Mouse (Mus musculus) forebrain, embryonic 12.5 days (tissue): ENCODE results near the gene Lrrc8e. TPM values are rescaled to one million over a fixed set of nuclear protein-coding genes. Genes with fewer than 3 reads are reported as not detected.
A peak's percentile ranks its signal among the peaks of the same experiment; 100 is the strongest.

Experiments
- ATAC-seq: fragments of 200-750 bp; cut with Nextera tagmentation; 2 replicates; pipeline ENCODE4 v1.8.0; 2017; ENCODE audit warnings: moderate TSS enrichment; ENCODE audit not compliant: low FRiP score
- H3K27ac ChIP-seq: fragments of 300-500 bp; sonication (generic); 2 replicates; pipeline ENCODE4 v1.5.1; 2016; ENCODE audit warnings: mild to moderate bottlenecking
- H3K27me3 ChIP-seq: fragments of 300-500 bp; sonication (generic); 2 replicates; pipeline ENCODE4 v1.6.1; 2016; ENCODE audit warnings: mild to moderate bottlenecking
- H3K36me3 ChIP-seq: fragments of 300-500 bp; sonication (generic); replicated peaks from 2 replicates; pipeline ENCODE4 v1.6.1; 2016; ENCODE audit warnings: mild to moderate bottlenecking
- H3K4me1 ChIP-seq: fragments of 300-500 bp; sonication (generic); 2 replicates; pipeline ENCODE4 v1.6.1; 2016
- H3K4me2 ChIP-seq: fragments of 300-500 bp; sonication (generic); 2 replicates; pipeline ENCODE4 v1.6.1; 2016; ENCODE audit warnings: mild to moderate bottlenecking, moderate library complexity
- H3K4me3 ChIP-seq: fragments of 300-500 bp; sonication (generic); replicated peaks from 2 replicates; pipeline ENCODE4 v1.5.1; 2016; ENCODE audit warnings: mild to moderate bottlenecking
- H3K9ac ChIP-seq: fragments of 300-500 bp; sonication (generic); 2 replicates; pipeline ENCODE4 v1.6.1; 2016; ENCODE audit warnings: mild to moderate bottlenecking
- H3K9me3 ChIP-seq: fragments of 300-500 bp; sonication (generic); 2 replicates; pipeline ENCODE4 v1.6.1; 2016
- WGBS: fragments of 180-500 bp; shearing (Covaris S2); methylation state at CpG from one replicate; pipeline ENCODE4 v1.1.7; 2016; 5-methylcytosine and 5-hydroxymethylcytosine counted together
- polyA plus RNA-seq: library from polyadenylated mRNA; unstranded; fragments of >200 nt; fragmentation: Nextera tagmentation; extraction: Ambion mirVana; gene quantifications from 2 replicates; pipeline ENCODE4 v1.2.1, GENCODE M21; 2016

The Lrrc8e gene
- polyA plus RNA-seq, 1 experiment from 2014 or later: 0.13 TPM

GRCm38 (mm10) chr8:4207016-4207350, 19.6 kb upstream of the Lrrc8e start:
- H3K4me2 ChIP-seq: no peak overlapping the region

DNA sequence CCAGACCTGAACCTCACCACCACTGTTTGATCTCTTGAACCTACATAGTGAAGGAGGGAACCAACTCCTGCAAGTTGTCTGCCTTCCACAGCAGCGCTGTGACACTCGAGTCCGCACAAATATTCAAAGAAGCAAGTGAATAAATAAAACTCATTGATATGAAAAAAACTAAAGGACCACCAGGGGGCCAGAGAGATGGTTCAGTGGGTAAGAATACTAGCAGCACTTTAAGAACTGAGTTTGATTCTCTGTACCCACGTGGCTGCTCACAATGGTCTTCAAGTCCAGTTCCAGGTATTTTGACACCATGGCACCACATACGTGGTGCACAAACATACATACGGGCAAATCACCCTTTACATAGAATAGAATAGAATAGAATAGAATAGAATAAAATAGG, 15.5 kb upstream of the Lrrc8e start:
- Histone ChIP-seq H3K9me3 (no peaks in the 10 kb centered on the region), H3K4me1 (peaks cover 47% of the 10 kb centered on the region), H3K4me2 (no peak overlapping the region), H3K36me3 (peaks cover 43% of the 10 kb centered on the region), H3K27ac (no peak overlapping the region), H3K27me3 (peaks cover 22% of the 10 kb centered on the region), H3K4me3 (no peak overlapping the region), H3K9ac (no peak overlapping the region)
- WGBS: 73% methylated on average over 6 of the region's 6 CpGs
- no peak for ATAC-seq

More at GRCm38 (mm10) chr8:4207016-4207350, 19.6 kb upstream of the Lrrc8e start:
- H3K27ac ChIP-seq: no peak overlapping the region
- H3K4me1 ChIP-seq: peaks cover 18% of the 10 kb centered on the region
- 0 out of 2 replicates have a peak overlapping the region, but pooled peaks have one; percentile 7 for H3K9ac ChIP-seq
- 55% methylated on average over 2 of the region's 2 CpGs for WGBS
- peaks cover 55% of the 10 kb centered on the region for H3K36me3 ChIP-seq
- H3K27me3 ChIP-seq: peaks cover 45% of the 10 kb centered on the region
- no peak for ATAC-seq
- H3K9me3 ChIP-seq: no peaks in the 10 kb centered on the region
- no peak overlapping the region for H3K4me3 ChIP-seq

GRCm38 (mm10) chr8:4212809-4213209, 13.8 kb upstream of the Lrrc8e start:
- 2% methylated on average over 25 of the region's 25 CpGs for WGBS
- peaks cover 43% of the 10 kb centered on the region for H3K4me1 ChIP-seq
- peak overlapping the region; percentile 60 for H3K9ac ChIP-seq
- H3K27me3 ChIP-seq: peaks cover 6% of the 10 kb centered on the region; the same call in 1 of the 2 replicates
- peak overlapping the region; percentile 43 for H3K4me3 ChIP-seq
- peak overlapping the region; percentile 84 for H3K4me2 ChIP-seq
- 0 out of 2 replicates have a peak overlapping the region, but pooled peaks have one; percentile 20 for H3K27ac ChIP-seq
- no peaks in the 10 kb centered on the region for H3K9me3 ChIP-seq
- H3K36me3 ChIP-seq: peaks cover 32% of the 10 kb centered on the region
- ATAC-seq: peak; percentile 4; the same call in 1 of the 2 replicates

GRCm38 (mm10) chr8:4213210-4214005, 13.2 kb upstream of the Lrrc8e start:
- peak overlapping the region; percentile 43 for H3K4me3 ChIP-seq
- ATAC-seq: peak; percentile 13
- H3K4me2 ChIP-seq: peak overlapping the region; percentile 84
- H3K9ac ChIP-seq: peak overlapping the region; percentile 60
- peaks cover 43% of the 10 kb centered on the region for H3K4me1 ChIP-seq
- whole genome bisulfite sequencing: 4% methylated on average over 18 of the region's 18 CpGs
- H3K9me3 ChIP-seq: no peaks in the 10 kb centered on the region
- H3K27me3 ChIP-seq: peaks cover 5% of the 10 kb centered on the region; the same call in 1 of the 2 replicates
- H3K36me3 ChIP-seq: peaks cover 27% of the 10 kb centered on the region
- H3K27ac ChIP-seq: peak overlapping the region; percentile 53; the same call in 1 of the 2 replicates

GRCm38 (mm10) chr8:4214006-4214980, 12.3 kb upstream of the Lrrc8e start:
- H3K4me1 ChIP-seq: peaks cover 43% of the 10 kb centered on the region
- H3K4me3 ChIP-seq: peak overlapping the region; percentile 43
- 12% methylated on average over 33 of the region's 33 CpGs for WGBS
- peak overlapping the region; percentile 84 for H3K4me2 ChIP-seq
- H3K36me3 ChIP-seq: peaks cover 20% of the 10 kb centered on the region
- H3K9me3 ChIP-seq: no peaks in the 10 kb centered on the region
- 0 out of 2 replicates have a peak overlapping the region, but pooled peaks have one; percentile 53 for H3K27ac ChIP-seq
- peak; percentile 10; the same call in 1 of the 2 replicates for ATAC-seq
- peak overlapping the region; percentile 60; the same call in 1 of the 2 replicates for H3K9ac ChIP-seq
- peaks cover 5% of the 10 kb centered on the region; the same call in 1 of the 2 replicates for H3K27me3 ChIP-seq

GRCm38 (mm10) chr8:4216296-4216695, 10.3 kb upstream of the Lrrc8e start:
- Histone ChIP-seq H3K4me2 (peak overlapping the region; percentile 84), H3K36me3 (no peaks in the 10 kb centered on the region; the same call in 1 of the 2 replicates), H3K27ac (peak overlapping the region; percentile 88), H3K27me3 (peaks cover 8% of the 10 kb centered on the region; the same call in 1 of the 2 replicates), H3K4me1 (peaks cover 43% of the 10 kb centered on the region), H3K9me3 (no peaks in the 10 kb centered on the region), H3K9ac (peak overlapping the region; percentile 79), H3K4me3 (peak overlapping the region; percentile 57)
- 5% methylated on average over 18 of the region's 18 CpGs for WGBS
- ATAC-seq: 0 out of 2 replicates have a peak, but pooled peaks have one; percentile 0

DNA sequence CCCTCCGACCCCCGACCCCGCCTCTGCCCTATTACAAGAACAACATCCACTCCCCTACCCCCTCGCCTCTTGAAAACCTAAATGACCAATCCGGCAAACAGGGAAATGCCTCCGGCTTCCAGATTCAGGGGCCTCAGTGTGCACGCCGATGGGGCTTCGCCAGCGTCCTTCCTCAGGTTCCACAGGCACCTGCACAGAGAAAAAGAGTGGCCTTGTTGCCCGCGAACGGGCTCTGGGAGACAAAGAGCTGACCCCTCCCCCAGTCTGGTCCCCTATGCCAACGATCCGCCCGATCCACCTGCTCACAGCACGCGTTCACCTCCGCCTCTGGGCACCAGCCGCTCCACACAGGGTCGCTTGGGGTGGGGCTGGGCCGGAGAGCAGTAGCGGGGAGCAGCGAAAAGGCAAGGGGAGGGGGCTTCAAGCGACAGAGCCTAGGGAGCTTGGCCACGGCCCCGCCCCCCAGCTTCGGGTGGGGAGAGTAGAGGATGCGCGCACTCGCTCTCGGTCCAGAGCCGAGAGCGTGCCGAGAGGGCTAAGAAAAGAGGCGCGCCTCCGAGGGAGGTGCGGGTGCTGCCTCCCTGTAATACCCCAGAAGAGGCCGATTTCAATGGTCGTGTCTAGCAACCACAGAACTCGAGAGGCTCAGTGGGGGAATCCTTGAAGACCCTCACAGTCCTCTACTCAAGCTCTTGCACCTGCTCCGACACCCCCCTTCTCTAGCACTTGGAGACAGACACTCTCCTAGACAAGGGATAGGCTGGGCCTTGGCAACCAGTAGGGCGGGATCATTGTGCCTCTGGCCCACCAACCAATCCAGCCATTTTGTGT, 9.6 kb upstream of the Lrrc8e start, which contains the start of gene Prr36:
Gene Prr36, minus strand, starts transcription at position 669 of the 831 bp plus-strand sequence.
- no peaks in the 10 kb centered on the region for H3K36me3 ChIP-seq
- under 1% methylated on average over 44 of the region's 44 CpGs for WGBS
- peaks cover 8% of the 10 kb centered on the region; the same call in 1 of the 2 replicates for H3K27me3 ChIP-seq
- H3K27ac ChIP-seq: peak within 1 kb of the TSS; percentile 88
- no peaks in the 10 kb centered on the region for H3K9me3 ChIP-seq
- H3K4me3 ChIP-seq: peak within 1 kb of the TSS; percentile 57
- peaks cover 43% of the 10 kb centered on the region for H3K4me1 ChIP-seq
- ATAC-seq: peak; percentile 92
- peak within 1 kb of the TSS; percentile 84 for H3K4me2 ChIP-seq
- H3K9ac ChIP-seq: peak within 1 kb of the TSS; percentile 79

- Histone ChIP-seq H3K4me1 (peaks cover 22% of the 10 kb centered on the region), H3K27ac (no peak overlapping the region), H3K9me3 (no peaks in the 10 kb centered on the region), H3K27me3 (peaks cover 5% of the 10 kb centered on the region; the same call in 1 of the 2 replicates), H3K9ac (no peak overlapping the region), H3K4me3 (no peak overlapping the region), H3K36me3 (no peaks in the 10 kb centered on the region), H3K4me2 (no peak overlapping the region)
- WGBS: 87% methylated on average over 3 of the region's 3 CpGs
- no peak for ATAC-seq
Observed at GRCm38 (mm10) chr8:4219617-4220016, 7.0 kb upstream of the Lrrc8e start.

- Histone ChIP-seq H3K27me3 (peaks cover 14% of the 10 kb centered on the region), H3K27ac (no peak overlapping the region), H3K4me2 (no peak overlapping the region), H3K36me3 (no peaks in the 10 kb centered on the region), H3K4me3 (no peak overlapping the region), H3K4me1 (peaks cover 11% of the 10 kb centered on the region), H3K9me3 (no peaks in the 10 kb centered on the region), H3K9ac (no peak overlapping the region)
- no peak for ATAC-seq
Observed at GRCm38 (mm10) chr8:4222059-4222458, 4.6 kb upstream of the Lrrc8e start.

DNA sequence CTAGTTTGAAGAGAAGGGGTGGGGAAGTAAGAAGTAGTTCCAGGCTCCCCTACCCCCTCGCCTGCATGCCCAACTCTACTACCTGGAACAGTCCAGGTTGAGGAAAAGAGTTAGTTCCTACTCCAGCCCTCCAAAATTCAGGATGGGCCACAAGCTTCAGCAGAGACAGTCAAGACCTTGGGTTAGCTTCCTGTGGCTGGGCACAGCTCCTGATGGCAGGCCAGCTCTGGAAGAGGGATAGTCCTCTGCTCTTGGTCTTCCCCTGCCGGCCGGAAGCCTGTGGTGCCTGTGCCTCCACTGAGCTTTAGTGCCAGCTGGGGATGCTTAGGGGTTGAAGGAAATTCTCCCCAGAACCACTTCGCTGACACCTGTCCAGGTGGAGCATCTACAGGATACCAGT, 304 bp upstream of the Lrrc8e start:
- Histone ChIP-seq H3K27ac (no peak overlapping the region), H3K36me3 (no peaks in the 10 kb centered on the region), H3K9me3 (no peaks in the 10 kb centered on the region), H3K9ac (no peak overlapping the region), H3K27me3 (peaks cover 35% of the 10 kb centered on the region), H3K4me2 (peak overlapping the region; percentile 49), H3K4me3 (0 out of 2 replicates have a peak overlapping the region, but pooled peaks have one; percentile 20), H3K4me1 (peaks cover 6% of the 10 kb centered on the region; the same call in 1 of the 2 replicates)
- WGBS: 33% methylated on average over 4 of the region's 4 CpGs
- ATAC-seq: no peak

- no peak for ATAC-seq
Observed at GRCm38 (mm10) chr8:4227919-4228318, 1.3 kb downstream of the Lrrc8e start.

More at GRCm38 (mm10) chr8:4227919-4228318, 1.3 kb downstream of the Lrrc8e start:
- Histone ChIP-seq H3K9ac (no peak overlapping the region), H3K27me3 (peaks cover 35% of the 10 kb centered on the region), H3K9me3 (no peaks in the 10 kb centered on the region), H3K4me3 (no peak overlapping the region), H3K4me1 (peaks cover 6% of the 10 kb centered on the region; the same call in 1 of the 2 replicates), H3K4me2 (no peak overlapping the region), H3K36me3 (no peaks in the 10 kb centered on the region), H3K27ac (no peak overlapping the region)
- 94% methylated on average over 4 of the region's 4 CpGs for WGBS
